Mouse (Mus musculus) lung, adult 18-20 months (tissue): ENCODE measurements around the gene Tlnrd1.
"Not testable (repeated sequence)": the region's sequence is repeated elsewhere in the genome, so short reads cannot be mapped to it uniquely, and the experiment has no call there.

Source experiments
- DNase-seq, 2 experiments: peaks; one replicate each; pipeline ENCODE4 v3.0.0; 2022; ENCODE audit warnings: mixed read lengths in 2 of 2

Tlnrd1 gene

DNA sequence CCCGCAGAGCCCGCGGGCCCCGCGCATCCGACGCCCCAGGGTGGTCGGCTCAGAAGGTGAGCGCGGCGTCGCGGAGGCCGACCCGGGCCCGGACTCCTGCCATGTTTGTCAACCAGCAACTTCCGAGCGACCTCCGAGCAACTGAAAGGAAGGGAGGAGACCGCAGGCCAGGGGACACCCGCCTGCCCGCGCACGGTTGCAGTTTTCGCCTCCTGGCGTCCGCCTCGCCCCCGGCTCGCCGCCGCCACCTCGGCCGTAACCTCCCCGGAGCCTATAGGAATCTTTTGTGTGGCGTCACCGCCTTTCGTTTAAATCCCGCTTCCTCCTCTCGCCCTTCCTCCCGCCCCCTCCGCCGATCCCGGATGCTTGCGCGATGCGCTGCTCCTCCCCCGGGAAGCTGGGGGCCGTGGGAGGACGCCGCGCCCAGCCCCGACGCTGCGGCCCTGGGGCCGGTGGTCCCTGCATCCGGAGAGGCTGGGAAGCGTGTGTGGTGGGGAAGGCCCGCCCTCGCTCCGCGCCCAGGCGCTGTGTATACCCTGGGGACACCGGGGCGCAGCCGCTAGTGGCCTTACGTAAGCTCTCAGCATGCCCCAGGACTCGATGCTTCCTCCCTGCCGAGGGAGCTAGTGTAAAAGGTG lies at the start of gene Tlnrd1, which contains the start of gene Mesd:
Gene Tlnrd1, minus strand, starts transcription at position 285 of the 638 bp plus-strand sequence.
Gene Mesd, plus strand, starts transcription at position 446 of the 638 bp plus-strand sequence.
- peak; percentile 93 to 94 for DNase-seq

DNA sequence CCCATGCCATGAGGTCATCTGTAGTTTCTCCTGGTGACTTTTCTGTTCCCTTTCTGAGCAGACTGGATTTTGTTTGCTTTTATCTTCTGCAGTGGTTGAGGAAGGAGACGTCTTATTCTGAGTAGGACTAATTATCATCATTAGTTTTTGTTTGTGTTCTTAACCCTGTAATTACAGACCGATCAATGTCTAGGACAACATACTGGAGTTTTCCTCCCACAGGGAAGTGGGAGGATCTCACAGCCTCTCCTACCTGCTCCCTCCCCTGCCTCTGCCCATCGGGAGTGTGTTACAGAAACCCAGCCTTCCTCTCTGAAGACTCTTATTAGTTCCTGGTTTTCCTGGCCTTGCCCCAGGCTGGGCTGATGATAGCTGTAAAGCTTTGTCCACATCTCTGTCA lies 37.5 kb upstream of the Tlnrd1 start:
- DNase-seq = no peak

DNA sequence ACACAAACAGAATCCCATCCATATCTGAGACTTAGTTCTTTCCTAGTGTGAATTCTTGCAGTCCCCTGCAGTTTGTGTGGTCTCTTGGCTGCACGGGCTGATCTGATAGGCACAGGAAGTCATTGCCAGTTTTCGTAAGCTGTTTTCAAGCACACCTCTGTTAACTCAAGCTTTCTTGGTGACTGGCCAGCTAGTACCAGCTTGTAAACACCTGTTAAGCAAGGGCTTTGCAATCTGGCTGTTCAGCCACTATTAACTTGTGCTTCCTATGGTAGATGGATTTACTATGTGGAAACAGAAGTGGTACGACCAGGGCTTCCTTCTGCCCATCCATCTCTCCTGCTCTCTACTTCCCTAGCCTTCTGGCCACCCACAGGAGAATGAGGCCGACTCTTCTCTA lies 36.1 kb upstream of the Tlnrd1 start:
- no peak for DNase-seq

DNA sequence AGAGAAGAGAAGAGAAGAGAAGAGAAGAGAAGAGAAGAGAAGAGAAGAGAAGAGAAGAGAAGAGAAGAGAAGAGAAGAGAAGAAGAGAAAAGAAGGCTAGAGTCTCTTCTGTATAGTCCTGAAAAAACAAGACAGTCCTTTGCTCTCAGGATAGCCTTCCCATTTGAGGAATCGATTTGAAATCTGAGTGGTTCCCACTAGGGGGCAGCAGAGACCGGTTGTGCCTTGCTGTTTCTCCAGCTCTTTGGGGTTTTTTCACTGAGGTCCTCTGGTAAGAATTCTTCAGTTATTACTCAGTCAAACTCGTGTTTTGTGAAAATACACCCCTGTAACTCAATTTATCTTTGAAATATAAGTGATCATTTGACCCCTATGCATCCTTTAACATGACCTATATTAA lies 30.5 kb upstream of the Tlnrd1 start:
- DNase-seq = peak; percentile 63 to 75

DNA sequence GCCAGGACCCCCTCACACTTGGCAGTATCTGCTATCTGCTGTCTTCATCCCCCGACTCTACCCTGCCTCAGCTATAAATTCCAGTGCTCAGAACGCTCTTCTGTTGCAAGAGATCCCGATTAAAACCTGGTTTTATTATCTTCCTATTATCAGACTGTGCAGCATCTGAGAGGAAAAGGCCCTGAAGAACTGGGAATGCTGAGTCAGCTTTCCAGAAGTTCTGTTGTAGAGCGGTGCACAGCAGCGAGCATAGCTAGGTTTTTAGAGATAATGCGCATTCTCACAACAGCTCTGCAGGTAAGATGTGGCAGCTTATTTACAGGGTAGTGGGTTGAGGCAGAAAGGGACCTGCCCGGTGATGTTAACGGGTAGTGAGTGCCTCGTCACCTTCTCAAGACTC lies 29.9 kb upstream of the Tlnrd1 start:
- no peak for DNase-seq

DNA sequence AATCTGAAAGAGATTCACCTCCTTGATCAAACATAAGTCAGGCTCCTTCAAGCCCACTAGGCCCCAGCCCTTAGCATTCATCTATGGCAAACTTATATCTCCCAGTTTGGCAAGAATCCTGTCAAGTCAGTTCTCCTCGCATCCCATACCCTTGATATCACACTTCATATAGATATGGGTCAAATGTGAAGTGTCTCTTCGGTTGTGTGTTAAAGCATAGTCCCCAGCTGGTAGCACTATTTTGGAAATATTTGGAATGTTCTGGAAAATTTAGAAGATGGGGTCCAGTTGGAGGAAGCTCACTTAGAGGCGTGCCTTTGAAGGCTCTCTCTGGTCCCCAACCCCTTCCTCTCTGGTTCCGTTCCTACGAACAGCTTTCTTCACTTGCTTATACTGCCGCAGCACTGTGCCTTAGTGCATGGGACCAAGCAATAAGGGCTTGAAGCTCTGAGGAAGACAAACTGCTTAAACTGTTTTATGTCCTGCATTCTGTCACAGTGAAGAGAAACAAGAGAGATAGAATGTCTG lies 29.4 kb upstream of the Tlnrd1 start:
- no peak for DNase-seq

DNA sequence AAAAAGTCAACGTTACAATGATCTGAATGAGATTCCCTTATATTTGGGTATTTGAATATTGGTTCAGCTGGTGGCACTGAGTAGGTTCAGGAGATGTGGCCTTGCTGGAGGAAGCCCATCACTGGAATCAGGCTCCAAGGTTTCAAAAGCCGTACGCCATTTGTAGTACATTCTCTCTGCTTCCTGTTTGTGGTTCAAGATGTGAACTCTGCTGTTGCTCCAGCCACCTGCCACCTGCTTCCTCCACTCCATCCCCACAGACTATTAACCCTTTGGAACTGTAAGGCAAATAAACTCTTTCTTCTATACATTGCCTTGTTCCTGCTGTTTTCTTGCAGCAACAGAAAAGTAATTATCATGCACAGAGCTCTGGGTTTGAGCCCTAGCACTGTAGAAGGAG lies 27.8 kb upstream of the Tlnrd1 start:
- DNase-seq = no peak

DNA sequence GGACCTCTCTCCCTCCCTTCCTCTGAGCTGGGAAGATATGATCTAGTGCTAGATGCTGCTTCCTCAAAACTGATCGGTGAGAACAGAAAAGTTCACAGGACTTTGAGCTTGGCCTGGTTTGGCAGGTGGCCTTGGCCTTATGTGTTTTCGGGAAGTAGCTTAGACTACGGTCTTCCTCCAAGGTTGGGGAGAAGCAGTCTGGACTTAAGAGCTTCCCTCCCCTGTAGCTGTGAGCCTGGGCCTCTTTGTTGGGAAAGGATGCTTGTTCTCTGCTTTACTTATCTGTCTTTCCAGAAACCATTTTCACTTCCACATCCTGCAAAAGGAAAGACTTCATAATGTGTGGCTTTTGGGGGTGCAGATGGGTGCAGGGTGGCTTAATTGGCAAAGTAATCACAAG lies 20.7 kb upstream of the Tlnrd1 start:
- no peak for DNase-seq

DNA sequence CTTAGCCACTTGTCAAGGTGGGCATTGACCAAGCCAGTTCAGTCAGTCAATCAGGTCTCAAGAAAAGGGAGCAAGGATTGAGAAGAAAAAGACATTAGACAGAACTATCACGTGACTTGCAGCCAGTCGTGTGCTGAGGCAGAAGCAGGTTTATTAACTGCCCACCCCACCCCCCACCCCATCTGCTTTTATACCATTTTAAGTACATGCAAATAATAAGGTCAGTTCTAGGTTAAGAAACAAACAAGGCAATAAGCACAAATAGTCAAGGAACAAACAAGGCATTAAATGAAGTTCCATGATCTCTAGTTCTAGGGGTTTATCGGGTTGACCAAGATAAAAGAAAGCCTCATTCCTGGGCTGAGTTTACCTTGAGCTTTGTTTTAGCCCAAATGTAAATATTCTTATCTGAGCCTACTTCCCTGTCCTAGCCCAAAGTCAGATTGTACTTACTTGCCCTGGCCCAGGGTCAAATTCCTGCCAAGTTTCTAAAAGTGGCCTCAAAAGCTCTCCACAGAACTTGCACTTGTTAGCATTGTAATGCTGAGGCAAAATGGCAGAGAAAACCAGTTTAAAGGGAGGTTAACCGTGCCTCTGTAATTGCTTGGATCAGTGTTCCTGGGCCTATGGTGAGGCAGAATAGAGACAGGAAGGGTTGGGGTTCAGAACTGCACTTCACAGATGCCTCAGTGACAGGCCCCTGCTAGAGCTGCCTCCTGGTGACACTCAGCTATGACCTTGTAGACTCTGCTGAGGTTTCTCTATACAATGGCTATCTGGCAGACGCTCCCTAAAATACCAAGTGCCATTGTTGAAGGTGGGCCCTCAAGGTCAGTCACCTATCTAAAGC lies 18.4 kb upstream of the Tlnrd1 start:
- no peak for DNase-seq

DNA sequence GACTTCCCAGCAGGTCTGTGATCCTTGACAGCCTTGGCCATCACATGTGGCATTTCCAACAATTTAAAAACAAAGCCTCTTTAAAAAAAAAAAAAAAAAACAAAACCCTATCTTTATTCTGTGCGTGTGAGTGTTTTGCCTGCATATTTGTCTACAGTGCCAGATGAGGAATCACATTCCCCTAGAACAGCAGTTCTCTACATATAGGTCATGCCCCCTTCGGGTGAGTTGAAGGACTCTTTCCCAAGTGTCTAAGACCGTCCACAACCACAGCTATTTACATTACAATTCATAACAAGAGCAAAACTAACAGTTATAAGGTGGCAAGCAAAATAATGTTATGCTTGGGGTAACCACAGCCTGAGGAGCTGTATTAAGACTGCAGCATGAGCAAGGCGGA lies 17.3 kb upstream of the Tlnrd1 start:
- DNase-seq = no peak

DNA sequence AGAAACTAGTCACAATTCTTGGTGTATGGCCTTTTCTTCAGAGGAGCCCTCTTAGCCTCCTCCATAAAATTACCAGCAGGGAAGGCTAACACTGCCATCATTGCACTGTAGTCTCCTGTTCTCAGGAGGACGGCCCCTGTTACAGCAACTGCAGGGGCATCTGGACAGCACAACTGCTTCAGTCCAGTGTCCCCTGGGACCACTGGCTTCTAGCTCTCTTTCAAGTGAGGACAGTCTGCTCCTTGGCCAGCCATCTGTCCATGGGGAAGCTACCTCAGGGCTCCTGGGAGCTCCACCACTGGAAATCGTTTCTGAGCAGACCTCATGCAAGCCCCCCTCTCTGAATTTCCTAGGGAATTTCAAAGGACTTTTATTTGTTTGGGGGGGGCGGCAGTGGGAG lies 16.4 kb upstream of the Tlnrd1 start:
- DNase-seq = no peak

DNA sequence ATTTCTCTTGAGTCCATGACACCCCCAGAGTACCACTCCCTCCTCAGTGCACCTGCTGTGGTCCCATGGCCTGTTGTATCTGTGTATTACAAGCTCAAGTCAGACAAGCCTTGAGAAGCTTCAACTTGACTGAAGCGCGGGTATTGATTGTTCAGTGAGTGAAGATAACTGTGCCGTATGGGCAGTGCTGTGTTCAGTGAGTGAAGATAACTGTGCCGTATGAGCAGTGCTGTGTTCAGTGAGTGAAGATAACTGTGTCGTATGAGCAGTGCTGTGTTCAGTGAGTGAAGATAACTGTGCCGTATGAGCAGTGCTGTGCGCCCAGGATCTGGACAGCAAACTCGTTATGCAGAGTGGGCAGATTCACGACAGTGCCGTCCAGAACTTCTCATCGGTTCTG lies 14.2 kb upstream of the Tlnrd1 start:
- DNase-seq = no peak

DNA sequence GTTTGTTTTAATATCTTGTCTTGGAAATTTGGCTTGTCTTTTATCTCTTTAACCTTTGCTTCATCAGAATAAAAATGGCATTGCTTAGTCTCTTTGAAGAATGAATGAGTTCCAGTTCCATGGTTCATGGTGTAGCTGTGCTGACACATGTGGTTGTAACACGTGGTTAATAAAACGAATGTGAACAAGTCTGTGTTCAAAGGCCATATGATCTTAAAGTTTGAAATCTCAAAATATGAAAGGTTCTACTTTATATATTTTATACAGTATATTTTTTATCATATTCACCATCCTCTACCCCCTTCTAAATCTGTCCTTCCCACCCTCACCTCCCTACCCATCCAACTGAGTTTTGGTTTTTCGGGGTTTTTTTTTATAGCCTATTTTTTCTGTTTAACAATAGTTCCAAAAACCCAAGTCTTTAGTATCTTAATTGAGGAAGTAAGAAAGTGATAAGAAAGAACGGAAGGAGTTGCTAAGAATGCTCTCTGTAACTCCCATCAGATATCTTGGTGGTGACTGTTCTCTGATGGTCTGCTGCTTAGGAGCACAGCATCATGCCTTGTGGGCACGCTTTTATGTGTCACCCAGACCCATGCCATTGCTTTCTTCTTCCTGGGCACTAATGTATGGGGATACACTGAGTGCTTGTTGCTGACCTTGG lies 12.1 kb upstream of the Tlnrd1 start:
- no peak for DNase-seq

DNA sequence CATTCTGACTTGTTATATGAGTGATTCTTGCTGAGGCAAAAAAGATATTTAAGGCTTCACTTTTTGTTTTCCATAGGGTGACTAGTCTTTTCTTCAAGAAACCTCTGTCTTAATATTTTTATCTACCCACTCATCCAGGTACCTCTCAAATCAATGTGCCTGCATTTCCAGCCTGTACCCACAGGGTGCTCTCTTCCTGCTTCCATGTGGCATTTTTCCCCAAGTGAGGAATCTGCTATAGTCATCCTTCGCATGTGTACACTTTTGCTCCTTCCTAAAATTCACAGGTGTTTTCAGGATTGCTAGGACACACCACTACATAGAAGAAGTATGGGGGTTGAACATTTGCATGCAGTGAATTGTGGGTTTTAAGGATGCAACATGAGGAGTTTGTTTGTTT lies 10.2 kb upstream of the Tlnrd1 start:
- DNase-seq = no peak

DNA sequence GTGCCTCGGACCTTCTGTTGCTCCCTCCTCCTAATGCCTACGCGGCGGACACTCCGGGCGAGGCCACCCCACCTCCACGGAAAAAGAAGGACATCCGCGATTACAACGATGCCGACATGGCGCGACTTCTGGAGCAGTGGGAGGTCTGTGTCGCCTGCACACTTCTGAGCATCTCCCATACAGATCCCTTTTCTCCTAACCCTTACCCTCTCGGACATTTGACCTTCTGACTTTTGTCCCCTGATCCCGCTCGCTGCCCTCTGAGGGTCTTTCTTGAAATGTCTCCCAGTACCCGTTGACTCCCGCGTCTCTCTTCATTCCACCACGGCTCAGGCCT lies 8.2 kb upstream of the Tlnrd1 start:
- no peak for DNase-seq

DNA sequence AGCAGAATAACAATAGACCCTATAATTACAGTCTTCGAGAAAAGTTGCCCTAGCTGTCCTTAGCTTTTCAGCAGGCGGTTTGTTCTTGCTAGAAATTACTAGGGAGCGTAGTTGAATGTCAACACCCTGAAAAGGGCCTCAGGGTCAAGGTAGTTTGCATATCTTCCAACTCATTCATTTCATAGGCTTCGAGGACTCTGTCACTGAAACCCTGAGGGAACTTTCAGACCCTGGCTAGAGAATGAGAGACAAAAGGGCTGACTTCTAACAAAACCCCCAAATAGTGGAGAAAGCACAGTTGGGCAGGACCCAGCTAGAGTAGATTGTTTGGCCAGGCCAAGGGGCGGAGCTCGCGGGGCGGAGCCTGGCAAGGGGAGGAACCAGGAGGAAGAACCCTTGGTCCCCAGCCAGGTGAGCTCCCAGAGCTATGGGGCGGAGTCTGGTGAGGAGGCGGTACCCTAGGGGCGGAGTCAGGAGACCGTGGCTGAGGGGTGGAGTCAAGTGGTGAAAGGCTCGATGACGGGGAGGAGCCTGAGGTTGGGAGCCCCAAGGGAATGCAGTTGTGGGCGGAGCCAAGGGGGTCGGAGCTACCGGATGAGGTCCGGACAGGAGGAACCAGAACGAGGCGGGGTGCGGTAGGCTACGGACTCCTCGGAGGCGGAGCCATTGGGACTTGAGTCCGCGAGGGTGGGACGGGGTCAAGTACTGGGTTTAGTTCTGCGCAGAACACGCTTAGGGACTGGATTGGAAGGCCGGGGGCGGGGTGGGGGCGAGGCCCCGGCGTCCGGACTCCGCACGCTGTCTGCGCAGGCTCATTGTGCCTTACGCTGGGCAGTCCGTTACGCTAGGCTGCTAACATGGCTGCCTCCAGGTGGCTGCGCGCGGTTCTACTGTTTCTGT lies 7.6 kb upstream of the Tlnrd1 start:
- DNase-seq = peak; percentile 100

DNA sequence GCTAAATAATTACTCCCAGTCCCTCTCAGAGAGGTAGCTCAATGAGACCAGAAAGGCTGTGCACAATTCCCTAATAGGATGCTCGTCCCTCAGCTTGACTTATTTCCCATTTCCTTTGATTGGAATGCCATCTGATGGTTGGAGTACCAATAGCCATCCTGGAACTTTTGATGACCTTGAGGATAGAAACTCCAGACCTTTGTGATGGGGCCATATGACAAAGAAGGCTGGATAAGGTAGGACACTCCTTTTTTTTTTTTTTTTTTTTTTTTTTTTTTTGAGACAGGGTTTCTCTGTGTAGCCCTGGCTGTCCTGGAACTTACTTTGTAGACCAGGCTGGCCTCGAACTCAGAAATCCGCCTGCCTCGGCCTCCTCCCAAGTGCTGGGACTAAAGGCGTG lies 5.8 kb upstream of the Tlnrd1 start:
- not testable (repeated sequence) for DNase-seq

DNA sequence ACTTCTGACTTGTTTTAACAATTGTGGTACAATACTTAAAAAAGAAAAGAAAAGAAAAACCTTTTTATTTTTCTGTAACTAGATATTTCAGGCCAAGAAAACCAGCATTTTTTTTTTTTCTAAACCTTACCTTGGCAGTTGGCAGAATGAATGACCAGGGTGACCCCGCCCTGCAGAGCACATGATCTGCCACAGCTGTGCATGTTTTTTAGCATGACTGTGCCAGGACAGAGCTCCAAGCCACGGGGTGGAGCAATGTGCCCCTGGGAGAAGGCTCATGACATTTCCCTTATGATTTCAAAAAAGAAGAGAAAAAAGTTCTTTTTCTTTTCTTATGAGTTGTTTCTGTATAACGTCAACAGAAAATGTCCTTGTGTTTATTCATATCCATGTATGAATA lies 5.3 kb upstream of the Tlnrd1 start:
- peak; percentile 30 to 44 for DNase-seq

DNA sequence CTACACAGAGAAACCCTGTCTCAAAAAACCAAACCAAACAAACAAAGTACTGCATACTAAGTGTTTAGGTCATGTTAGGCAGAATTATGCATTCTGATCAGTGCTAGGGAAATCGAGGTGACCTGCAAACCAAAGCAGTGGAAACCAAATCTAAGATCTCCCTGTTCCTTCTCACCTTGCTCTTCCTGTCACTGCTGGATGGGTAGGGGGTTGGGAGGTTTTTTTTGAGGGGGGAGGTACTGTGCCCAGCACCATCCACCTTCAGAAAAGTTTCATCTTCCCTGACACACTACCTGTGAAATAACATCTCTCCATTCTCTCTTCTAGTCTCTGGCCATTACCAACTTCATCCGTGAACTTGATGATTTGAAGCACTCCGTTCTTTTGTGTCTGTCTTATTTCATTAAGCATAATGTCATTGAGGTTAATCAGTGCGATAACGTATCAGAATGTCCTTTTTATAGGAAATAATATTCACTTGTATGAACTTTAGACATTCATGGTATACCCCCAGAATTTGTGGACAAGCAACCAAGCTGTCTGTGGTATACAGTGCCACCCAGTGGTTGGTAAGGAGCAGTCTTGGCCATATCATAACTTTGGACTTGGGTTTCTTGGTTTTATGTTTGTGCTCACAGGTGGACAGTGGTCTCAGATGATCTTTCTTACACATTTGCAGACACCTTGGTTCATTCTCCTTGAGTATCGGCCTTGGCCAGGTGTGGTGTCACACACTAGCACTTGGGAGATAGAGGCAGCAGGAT lies 2.4 kb upstream of the Tlnrd1 start:
- no peak for DNase-seq

DNA sequence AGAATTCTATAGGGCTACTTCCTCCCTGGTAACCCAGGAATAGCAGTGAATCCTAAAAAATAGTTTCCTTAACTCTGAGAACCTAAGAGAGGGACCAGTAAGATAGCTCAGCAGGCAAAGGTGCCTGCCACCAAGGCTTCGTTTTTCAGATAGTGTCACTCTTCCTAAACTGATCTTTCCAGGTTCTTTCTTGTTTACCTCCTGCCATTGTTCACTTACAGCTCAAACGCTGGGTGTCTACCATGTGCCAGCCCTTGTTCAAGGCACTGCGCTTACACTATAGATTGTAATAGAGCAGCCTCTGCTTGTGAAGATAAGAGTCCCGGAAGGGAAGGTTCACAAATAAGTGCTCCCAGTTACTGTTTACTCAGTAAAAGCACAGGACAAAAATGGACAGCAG lies 1.7 kb upstream of the Tlnrd1 start:
- DNase-seq = peak in 1 of 2 experiments; percentile 28

DNA sequence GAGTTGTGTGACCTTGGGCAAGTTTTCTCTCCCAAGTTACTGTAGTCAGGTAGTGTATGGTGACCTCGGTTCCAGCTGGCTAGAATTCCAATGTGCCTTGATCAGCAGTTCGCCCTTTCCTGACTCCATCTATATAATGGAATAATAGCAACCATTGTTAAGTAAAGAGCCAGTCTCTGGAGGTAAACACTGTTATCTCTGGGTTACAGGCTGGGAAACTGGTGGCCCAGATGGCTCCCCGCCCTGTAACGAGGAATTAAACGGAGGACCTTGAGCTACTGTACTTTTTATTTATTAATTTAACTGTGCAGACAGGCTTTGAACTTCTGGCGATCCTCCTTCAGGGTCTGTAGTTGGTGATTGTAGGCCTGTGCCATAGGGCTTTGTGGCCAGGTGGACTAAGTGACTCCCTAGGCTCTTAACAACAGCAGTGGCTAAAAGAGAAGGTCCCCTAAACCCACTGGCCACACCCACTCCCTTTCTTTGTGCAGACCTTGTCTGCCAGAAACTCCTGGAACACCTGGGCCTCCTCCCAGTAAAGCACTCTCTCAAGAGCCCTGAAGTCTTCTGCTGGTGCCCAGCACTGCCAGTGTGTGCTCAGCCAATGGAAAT lies 922 bp upstream of the Tlnrd1 start:
- peak in 1 of 2 experiments; percentile 25 for DNase-seq
